Mouse (Mus musculus) left cerebral cortex, adult 11 months (tissue): ENCODE measurements at regions not wholly inside any gene's neighbourhood (a gene's known extent, or its start where the extent isn't known, plus 50 kb on each side); places are given as distances from the start of the nearest gene placed in this dataset.

Experiments used
- DNase-seq: peaks from one replicate; pipeline ENCODE4 v3.0.0; 2022; ENCODE audit warnings: low spot score

DNA sequence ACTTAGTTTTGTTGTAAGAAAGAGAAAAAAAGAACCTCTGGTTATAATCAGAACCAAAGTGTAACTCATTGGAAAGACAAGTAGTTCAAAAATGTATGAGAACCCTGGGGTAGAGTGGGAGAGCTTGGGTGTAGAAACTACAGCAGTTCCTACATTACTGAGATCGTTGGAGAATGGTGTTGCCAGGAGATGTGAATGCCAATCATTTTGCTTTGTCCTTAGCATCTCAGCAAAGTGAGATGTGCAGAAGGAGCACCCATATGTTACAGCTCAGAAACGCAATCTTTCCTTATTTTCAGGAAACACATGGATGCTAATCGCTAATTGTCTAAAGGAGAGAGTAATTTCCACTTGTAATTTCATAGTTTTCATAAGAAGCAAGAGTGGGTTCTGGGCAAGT lies 286.2 kb upstream of the Mctp2 start:
- no peak for DNase-seq

DNA sequence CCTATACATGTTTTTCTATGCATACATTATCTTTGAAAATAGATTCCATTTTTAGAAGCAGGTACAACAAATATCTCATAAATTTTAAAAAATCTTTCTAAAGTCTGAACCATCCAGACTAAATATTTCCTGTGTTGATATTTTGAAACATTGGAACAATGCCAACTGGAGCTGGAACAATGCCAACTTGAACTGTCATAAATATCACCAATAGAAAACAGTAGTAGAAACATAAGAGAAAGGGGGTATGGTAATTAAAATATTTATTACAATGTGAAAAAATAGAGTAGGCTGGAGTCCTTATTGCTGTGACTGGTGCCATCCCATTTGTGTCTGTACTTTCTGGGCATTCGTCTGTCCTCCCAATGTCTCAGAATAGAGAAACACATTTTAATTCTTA lies 286.9 kb upstream of the Mctp2 start:
- DNase-seq = no peak

DNA sequence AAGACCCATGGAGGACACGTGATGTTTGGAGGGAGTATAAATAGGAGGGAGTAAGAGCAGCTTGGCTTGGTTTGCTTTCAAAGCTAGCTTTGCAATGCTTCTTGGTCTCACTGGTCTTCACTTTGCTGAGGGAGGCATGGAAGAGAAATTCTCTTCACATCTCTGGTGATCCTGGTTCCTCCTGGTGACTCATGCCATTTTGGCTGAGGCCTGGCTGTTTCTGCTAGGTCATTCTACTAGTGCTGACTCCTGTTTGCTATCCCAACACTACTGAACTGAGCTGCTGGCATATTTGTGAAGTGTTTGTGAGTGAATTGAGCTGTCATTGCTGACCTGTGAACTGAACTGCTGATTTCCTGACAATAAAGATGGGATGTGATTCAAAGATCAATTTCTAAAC lies 288.3 kb upstream of the Mctp2 start:
- no peak for DNase-seq

DNA sequence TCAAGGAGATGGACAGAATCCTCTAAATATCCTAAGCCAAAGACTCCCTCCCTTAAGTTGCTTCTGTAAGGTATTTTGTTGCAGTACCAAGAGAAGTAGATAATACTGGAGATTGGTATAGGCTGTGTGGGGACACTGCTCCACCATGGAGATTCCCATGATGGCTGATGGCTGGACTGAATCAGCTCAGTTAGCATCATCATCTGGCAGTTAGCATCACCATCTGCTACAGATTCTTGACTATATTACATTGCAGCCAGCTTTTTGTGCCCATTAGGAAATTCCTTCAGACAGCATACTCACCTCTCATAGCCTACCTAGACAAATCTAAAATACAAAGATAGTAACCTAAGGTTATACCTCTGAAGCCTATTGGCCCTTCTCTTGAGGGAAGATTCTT lies 290.6 kb upstream of the Mctp2 start:
- DNase-seq = no peak

DNA sequence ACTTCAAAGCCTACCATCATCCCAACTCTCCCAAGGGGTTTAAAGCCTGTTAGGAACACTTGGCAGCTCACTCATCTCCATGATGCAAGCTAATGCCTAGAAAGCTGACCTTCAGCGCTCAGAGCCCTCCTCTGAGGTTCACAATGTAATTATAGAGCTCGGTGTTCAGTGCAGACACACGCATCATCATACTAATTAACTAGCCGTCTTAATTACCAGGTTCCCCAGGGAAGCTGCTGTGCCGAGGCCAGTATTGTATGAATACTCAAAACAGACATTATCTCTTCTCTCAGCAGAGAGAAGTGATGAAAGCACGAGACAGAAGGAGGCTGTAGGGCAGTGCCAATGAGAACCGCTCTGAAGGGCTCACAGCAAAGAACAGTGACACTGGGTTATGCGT lies 295.5 kb upstream of the Mctp2 start:
- DNase-seq = no peak

DNA sequence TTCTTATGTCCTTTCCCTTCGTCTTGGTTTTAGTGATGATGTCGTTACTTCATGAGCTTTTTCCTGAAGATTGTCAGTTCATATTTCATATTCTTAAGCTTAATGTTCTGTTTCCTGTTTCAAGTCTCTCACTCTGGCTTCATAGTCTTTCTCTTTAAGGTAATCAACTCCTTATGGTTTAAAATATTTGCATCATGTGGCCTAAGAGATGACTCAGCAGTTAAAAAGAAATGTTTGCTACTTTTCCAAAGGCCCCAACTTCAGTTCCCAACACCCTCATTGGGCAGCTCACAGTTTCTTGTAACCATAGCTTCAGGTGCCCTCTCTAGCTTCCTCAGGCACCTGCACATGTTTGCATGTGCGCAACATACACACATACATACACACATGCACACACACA lies 303.4 kb upstream of the Mctp2 start:
- DNase-seq = no peak

DNA sequence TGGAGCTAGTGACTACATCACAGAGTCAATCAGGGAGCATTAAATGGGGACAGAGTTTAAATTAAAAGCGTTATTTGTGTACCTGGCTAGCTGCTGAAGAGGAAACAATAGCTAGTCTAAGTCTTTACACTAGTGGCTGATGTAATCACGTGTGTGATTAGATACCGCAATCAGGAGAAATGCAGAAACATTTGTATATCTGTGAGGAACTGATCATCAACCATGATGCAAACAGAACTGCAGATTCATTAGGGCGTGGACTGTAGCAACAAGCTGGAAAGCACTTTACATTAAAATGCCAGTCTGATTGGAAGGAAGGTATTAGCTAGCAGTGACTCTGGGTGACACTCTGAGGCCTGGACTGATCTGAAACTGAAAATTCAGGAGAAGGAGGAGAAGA lies 308.8 kb upstream of the Mctp2 start:
- no peak for DNase-seq

DNA sequence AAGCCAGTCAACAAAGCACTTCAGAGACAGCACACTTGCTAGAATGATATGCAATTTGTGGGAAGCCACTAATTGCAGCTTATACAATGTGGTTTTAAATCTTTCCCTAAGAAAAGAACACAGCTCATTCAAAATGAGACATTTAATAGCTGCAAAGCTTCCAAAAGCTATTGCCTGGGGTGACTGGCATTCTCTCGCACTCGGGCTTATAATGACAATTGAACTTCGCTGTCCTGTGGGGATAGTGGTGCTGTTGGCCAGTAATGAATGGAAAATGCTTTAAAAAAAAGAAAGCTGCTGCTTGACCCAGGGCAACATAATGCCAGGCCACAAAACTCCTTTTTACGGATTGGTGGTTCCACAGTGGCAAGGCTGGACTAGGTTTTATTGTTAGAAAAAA lies 321.0 kb upstream of the Mctp2 start:
- DNase-seq = no peak

DNA sequence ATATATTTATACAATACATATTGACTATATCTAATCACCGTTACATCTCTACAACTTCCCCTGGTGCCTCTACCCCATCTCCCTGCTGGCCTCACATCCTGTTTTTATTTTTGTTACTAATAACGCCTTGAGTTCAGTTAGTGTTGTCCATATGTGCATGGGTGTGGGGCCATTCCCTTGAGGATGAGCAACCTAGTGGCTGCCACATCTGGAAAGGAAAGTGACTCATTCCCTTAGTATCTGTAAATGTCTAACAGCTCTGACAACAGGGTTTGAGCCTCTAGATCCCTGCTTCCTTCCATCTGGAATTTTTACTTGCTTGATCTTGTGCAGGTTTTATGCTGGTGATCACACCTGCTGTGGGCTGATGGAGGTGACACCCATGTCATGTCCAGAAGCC lies 333.2 kb upstream of the Mctp2 start:
- DNase-seq = no peak

DNA sequence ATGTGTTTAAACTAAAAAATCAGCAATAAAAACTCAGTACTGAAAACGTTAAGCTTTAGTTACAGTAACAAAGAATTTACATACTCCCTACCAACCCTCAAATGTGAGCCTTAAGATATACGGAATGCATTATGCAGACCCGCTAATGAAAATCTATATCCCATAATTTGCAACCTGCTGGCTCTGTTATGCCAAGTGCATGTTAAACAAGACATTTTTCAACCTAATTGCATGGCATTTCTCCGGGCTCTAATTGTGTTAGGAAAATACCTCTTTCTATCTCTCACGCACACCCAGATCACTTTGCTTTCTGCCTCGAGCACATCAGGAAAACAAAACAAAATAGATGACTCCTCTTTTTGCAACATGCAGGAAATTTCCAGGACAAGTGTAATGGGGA lies 368.6 kb upstream of the Mctp2 start:
- no peak for DNase-seq

DNA sequence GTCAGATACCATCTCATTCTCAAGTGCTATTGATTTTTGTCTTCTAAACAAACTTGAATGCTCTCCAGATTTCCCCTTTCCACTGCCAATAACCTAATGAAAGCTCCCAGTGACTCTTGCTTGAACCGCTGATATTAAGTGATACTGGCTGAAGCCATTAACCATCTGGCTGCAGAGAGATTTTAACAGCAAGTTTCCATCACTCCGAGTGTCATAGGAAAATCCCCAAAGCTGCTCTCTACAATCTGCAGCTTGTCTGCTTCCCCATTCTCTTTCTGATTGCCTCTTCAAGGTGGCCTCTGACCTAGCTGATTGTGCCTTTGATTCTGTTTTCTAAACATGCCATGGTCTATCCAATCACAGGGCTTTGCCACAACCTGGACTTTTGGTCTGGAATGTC lies 379.4 kb upstream of the Mctp2 start:
- no peak for DNase-seq

DNA sequence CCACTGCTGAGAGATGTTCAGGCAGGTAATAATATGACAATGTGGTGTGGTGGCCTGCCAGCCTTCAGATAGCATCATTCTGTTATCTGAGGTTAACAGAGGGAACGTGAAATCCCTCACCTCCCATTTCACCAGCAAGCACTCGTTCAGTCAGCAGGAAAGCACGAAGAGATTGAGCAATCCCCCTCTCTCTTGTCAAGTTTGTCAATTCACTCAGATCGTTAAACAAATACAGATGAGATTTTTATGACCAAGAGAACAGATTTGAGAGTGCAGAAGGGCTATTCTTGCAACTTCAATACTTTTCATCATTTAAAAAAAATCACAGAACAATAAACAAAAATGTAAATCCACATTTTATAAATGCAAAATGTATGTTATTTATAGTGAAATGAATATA lies 380.9 kb upstream of the Mctp2 start:
- DNase-seq = no peak

DNA sequence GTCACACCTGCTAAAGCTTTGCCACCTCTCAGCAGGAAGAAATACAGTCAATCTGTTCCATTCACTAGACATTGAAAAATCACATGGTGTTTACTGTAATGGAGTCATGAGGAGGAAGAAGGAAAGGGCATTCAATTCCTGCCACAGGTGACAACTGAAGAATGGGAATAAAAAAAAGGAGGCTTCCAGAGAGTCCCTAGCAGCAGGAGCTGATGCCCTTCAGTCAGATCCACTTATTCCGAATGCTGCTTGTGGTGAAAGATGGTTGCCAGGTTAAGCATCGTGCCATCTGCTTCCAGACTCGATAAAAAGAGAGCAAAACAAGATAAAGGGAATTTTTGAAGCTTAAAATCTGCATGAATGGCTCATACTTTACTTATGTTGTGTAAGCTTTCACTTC lies 385.0 kb upstream of the Mctp2 start:
- no peak for DNase-seq

DNA sequence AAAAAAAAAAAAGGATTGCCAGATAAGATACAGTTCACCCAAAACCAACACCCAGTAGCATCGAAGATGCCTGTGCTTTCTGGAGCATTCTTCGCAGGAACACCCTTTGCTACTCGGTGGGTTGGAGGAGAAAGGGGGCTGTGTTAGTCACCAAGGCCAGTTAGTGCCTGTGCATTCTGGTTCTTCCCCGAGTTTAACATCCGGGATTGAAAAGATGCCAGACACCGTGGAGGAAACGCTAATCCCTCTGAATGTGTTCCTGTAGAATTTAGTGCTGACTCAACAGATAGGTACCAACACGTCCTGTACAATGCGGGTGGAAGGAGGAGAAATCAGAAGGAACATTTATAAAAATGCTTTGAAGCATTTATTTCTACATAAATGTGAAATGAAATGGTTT lies 385.5 kb upstream of the Mctp2 start:
- no peak for DNase-seq

DNA sequence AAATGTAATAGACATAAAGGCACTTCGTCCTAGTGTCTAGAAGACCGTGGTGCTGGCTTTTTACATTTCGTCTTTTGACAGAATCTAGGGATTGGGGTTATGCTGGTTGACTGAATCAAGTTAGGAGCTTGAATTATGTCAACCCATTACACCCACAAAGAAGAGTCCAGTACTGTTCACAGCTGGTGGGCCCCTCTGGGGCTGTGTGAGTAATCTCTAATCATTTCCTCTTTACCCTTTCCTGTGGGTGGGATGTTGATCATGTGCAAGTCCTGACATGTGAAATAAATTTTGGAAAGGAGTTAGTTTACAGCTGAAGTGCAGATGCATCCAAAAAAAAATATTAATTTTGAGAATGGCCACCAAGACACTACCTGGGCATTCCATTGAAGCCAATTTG lies 390.3 kb upstream of the Mctp2 start:
- no peak for DNase-seq

DNA sequence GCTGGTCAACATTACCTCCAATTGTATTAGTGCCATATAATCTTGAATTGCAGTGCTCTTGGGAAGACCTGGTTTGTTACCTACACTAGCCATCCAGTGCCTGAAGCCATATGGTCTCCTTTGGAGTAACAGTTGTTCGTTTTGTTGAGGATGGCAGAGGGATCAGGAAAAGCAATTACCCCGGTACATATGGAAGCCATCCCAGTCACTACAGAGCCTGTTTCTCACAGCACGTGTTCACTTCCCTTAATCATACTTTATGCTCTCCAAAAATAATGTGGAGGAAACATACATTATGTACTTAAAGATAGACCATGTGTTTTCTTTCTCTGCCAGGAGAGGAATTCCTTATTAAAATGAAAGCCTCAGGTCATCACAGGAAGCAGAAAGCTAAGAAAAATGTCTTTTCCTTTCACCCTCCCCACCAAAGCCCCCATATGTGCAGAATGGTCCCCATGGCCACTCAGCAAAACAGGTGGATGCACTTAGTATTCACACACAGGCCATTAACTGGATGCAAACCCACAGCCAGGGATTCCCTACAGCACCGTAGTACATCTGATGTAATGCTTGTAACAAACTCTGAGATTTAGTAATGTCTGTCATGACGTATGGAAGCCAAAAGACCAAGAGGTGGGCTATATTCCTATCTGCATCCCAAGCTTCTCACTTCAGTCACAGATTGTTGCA lies 397.4 kb upstream of the Mctp2 start:
- DNase-seq = no peak

DNA sequence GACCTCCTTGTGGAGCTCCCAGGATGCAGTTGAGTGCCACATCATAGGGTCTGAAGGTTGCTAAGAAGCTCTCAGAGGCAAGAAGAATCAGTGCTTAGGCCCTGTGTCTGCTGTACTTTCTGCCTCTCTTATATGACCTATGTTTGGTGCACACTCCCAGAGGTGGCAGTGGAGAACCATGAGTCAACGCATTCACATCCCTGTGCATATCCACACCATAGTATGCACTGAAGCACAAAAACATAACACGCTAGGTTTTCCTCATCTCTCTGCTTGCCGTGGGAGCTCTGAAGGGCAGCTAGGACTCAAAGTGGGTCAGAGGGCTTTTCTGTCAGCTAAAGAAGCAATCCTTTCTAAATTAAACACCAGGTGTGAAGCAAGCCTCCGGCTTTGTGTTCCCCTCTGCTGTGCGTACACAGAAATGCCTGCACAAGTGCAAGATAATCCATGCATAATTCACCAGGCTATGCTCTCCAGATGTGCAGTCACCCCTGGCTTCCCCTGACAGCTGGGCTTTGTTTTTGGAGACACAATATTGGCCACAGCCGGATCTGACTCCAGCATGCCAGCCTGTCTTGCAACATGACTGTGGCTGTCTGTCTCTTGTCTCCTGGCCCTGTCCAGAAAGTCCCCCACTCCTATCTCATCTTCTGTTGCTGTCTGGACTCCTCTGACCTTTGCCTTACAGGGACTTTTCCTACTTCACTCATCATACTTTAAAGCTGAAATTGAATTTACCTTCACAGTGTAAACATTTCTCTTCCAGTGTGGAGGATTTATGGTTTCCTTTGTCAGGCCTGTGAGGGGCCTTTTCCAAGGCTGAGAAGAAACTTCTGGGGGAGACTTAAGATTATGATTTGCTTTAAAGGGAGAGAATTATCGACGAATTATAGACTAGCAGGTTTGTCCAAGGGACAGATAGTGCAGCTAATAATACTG lies 405.1 kb upstream of the Mctp2 start:
- no peak for DNase-seq

DNA sequence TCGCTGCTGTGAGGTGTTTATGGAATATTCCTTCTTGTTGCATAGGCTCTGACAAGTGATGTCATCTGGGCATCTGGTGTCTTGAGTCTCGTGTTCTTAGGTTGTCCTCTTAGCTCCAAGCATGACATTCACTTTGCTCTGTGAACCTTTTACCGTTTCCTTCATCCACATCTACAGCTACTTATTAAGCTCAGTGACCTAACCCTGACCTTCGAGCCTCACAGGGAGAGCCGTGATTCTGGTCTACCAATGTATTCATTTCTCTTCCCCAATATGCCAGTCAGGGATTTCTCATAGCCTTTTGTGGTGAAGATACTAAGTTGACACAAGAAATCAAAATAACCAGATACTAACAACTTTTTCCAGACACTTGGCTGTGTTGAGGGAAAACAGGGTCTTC lies 409.0 kb upstream of the Mctp2 start:
- DNase-seq = no peak

DNA sequence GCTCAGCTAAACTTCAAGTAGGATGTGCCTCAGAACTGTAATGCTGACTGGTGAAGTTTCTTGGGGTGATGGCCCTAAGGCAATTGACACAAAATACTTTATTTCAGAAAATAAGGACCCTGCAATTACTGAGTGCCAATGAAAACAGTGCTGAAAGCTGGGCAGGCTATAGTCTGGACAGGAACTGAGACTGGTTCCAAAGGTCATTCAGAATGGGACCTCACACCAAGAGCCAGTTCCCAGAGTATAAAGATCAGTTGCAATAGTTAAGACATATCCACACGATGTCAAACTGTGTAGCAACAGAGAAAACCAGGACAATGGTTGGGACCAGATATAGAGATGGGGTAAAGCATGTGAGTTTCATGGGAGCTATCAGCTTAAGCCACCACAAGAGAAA lies 409.6 kb upstream of the Mctp2 start:
- no peak for DNase-seq

DNA sequence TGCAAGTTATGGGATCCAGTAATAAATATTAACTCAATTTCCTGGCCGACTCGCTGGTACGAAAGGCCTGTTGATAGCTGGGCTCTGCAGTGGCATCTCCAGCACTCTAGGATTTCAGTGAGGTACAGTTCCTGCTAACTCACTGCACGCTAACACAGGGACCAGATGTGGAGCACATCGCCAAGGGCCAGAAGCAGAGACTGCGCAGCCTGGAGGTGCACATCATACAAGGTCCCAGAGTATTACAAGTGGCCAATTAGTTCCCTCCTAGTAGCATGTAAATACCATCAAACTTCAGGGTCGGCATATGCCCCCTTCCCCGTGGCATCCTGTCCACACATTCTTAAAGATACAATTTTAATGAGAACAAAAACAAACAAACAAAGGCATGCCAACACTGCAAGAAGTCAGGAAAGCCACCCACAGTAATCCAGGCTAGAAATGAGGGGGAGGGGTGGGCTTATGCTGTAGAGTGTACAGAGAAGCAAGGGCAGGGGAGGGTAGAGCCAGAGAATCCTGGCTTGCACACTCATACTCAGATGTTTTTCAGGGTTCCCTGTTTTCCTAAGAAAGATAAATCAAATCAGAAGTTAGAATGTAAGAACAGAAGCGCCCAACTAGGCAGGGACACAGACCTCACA lies 419.9 kb upstream of the Mctp2 start:
- no peak for DNase-seq

DNA sequence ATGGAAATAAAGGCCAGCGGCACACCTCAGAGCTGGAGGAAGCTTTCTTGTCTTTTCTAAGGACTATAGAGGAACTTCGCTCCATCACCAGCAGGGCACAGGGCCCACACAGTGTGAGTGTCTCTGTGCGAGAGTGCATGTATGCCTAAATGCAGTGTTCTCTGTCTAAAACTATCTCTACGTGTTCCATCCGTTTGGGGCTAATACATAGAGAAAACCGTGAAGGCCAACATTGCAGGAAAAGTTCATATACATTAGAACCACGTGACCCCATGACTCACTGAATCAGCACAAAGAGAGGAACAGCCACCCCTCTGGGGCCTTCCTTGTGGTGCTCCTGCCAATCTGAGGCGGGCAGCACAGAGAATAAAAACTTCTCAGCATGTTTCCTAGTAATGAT lies 431.4 kb upstream of the Mctp2 start:
- DNase-seq = no peak

DNA sequence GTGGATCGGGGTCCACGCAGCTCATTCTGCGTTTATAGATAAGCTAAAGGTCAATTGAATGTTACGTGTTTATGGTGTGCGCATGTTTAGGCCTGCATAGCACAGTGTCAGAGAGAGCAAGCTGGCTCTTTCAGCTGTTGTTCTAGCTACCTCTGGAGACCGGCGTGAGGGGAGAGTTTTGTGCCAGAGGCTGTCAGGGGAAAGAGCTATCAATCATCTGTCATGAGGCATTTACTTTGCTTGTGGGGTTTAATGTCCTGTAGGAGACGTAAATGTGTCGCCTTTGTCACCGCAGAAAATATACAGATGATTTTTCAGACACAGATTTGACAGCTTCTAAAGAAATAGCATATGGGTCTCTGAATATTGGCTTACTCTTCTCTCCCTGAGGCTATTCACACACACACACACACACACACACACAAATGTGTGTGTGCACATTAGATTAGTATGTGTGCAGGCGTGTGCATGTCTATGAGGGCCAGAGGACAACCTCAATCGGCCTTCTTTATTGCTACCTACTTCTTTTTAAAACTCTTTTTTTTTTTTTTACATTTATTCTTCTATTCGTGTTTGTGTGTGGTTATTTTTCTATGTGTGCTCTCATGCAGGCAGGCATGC lies 432.0 kb upstream of the Mctp2 start:
- no peak for DNase-seq

DNA sequence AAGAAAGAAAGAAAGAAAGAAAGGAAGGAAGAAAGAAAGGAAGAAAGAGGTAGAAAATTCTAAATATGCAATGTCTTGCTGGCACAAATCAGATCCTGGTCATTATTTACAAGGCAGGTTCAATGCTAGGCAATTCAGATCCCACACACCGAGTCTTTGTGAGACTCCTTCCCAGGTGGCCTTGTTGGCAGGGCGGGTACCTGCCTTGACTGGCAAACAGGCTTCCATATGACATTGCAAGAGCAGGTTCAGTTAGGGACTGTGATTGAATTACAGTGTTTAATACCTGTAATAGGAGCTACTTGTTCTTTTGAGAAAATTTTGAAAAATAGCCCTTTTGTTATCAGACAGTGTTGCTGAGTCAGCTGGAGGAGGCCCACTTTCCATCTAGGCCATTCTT lies 436.0 kb upstream of the Mctp2 start:
- no peak for DNase-seq
